Mouse (Mus musculus) large intestine, adult 2 months (tissue): ENCODE data around the gene Acot6. TPM values are rescaled to one million over a fixed set of nuclear protein-coding genes. Genes with fewer than 3 reads are reported as not detected.

Experiments used
- DNase-seq: peaks from one replicate; pipeline ENCODE4 v3.0.0-alpha.2; 2012; ENCODE audit warnings: low read depth, low spot score
- WGBS: fragments of 180-500 bp; shearing (Covaris S2); methylation state at CpG from one replicate; pipeline ENCODE4 v1.1.7; 2018; 5-methylcytosine and 5-hydroxymethylcytosine counted together
- polyA plus RNA-seq: library from polyadenylated mRNA; depleted of rRNA; stranded (reverse); fragments of >200 nt; gene quantifications from 2 replicates; pipeline ENCODE4 v1.2.3, GENCODE M21; 2012; rRNA removed

Acot6 gene
- polyA plus RNA-seq, 1 experiment = 0.78 TPM

GRCm38 (mm10) chr12:84148622-84149012 lies 48.2 kb downstream of the Acot6 start:
- WGBS = 20% methylated on average over 10 of the region's 10 CpGs
- DNase-seq = no peak

- 95% methylated on average over 15 of the region's 15 CpGs for WGBS
- DNase-seq = no peak
Measured at GRCm38 (mm10) chr12:84149971-84150370, 49.5 kb downstream of the Acot6 start.

- no peak for DNase-seq
- 39% methylated on average over 6 of the region's 6 CpGs for WGBS
Measured at GRCm38 (mm10) chr12:84150976-84151375, 50.5 kb downstream of the Acot6 start.

GRCm38 (mm10) chr12:84151911-84152310 lies 51.5 kb downstream of the Acot6 start:
- WGBS = 71% methylated on average over 10 of the region's 10 CpGs
- DNase-seq = no peak

- no peak for DNase-seq
- WGBS = 55% methylated on average over 32 of the region's 32 CpGs
Measured at GRCm38 (mm10) chr12:84152352-84153190, 52.1 kb downstream of the Acot6 start.

GRCm38 (mm10) chr12:84153414-84153813 lies 53.0 kb downstream of the Acot6 start:
- 63% methylated on average over 6 of the region's 6 CpGs for WGBS
- no peak for DNase-seq

GRCm38 (mm10) chr12:84154786-84155522 lies 54.5 kb downstream of the Acot6 start:
- DNase-seq = no peak
- 64% methylated on average over 11 of the region's 11 CpGs for WGBS

- DNase-seq = no peak
- WGBS = 47% methylated on average over 2 of the region's 2 CpGs
Measured at GRCm38 (mm10) chr12:84155523-84155871, 55.0 kb downstream of the Acot6 start.

- 95% methylated on average over 18 of the region's 18 CpGs for WGBS
- no peak for DNase-seq
Measured at GRCm38 (mm10) chr12:84156210-84156609, 55.8 kb downstream of the Acot6 start.

- 91% methylated on average over 14 of the region's 14 CpGs for WGBS
Measured at GRCm38 (mm10) chr12:84158156-84158555, 57.7 kb downstream of the Acot6 start.

GRCm38 (mm10) chr12:84160491-84160890 lies 60.0 kb downstream of the Acot6 start:
- no peak for DNase-seq
- WGBS = 89% methylated on average over 8 of the region's 8 CpGs

More at GRCm38 (mm10) chr12:84158156-84158555, 57.7 kb downstream of the Acot6 start:
- no peak for DNase-seq

Other genes with a start within 250 kb of the Acot6 start
- gene Numb, start 178.7 kb upstream of the Acot6 start, polyA plus RNA-seq = 52.4 and 117 TPM in 2 replicates
- gene Riox1, start 150.0 kb upstream of the Acot6 start, polyA plus RNA-seq = 10.8 and 13.6 TPM in 2 replicates
- not detected in 2 replicates for gene Heatr4, start 115.8 kb upstream of the Acot6 start, polyA plus RNA-seq
- gene Acot2, start 112.8 kb upstream of the Acot6 start, polyA plus RNA-seq = 2.2 and 4.0 TPM in 2 replicates
- gene Acot1, start 91.2 kb upstream of the Acot6 start, polyA plus RNA-seq = 1.6 and 2.5 TPM in 2 replicates
- 4.5 and 8.5 TPM in 2 replicates for gene Acot4, start 62.3 kb upstream of the Acot6 start, polyA plus RNA-seq
- not detected in 2 replicates for gene Gm49366, start 61.7 kb upstream of the Acot6 start, polyA plus RNA-seq
- gene Acot3, start 48.5 kb upstream of the Acot6 start, polyA plus RNA-seq = not detected in 2 replicates
- gene Acot5, start 31.3 kb upstream of the Acot6 start, polyA plus RNA-seq = 0.15 TPM in 1 of 2 replicates, not detected in the other
- gene Dnal1, start 13.7 kb downstream of the Acot6 start, polyA plus RNA-seq = 0.69 and 1.2 TPM in 2 replicates
- 0.16 and 0.22 TPM in 2 replicates for gene Pnma1, start 47.8 kb downstream of the Acot6 start, polyA plus RNA-seq
- 9.1 and 15.3 TPM in 2 replicates for gene Elmsan1, start 118.2 kb downstream of the Acot6 start, polyA plus RNA-seq
- gene Ptgr2, start 184.6 kb downstream of the Acot6 start, polyA plus RNA-seq = 9.4 and 13.3 TPM in 2 replicates
- 29.4 and 35.1 TPM in 2 replicates for gene Zfp410, start 216.2 kb downstream of the Acot6 start, polyA plus RNA-seq